Mouse (Mus musculus): ENCODE data around the gene Adgrl1.

Gene Adgrl1

DNA sequence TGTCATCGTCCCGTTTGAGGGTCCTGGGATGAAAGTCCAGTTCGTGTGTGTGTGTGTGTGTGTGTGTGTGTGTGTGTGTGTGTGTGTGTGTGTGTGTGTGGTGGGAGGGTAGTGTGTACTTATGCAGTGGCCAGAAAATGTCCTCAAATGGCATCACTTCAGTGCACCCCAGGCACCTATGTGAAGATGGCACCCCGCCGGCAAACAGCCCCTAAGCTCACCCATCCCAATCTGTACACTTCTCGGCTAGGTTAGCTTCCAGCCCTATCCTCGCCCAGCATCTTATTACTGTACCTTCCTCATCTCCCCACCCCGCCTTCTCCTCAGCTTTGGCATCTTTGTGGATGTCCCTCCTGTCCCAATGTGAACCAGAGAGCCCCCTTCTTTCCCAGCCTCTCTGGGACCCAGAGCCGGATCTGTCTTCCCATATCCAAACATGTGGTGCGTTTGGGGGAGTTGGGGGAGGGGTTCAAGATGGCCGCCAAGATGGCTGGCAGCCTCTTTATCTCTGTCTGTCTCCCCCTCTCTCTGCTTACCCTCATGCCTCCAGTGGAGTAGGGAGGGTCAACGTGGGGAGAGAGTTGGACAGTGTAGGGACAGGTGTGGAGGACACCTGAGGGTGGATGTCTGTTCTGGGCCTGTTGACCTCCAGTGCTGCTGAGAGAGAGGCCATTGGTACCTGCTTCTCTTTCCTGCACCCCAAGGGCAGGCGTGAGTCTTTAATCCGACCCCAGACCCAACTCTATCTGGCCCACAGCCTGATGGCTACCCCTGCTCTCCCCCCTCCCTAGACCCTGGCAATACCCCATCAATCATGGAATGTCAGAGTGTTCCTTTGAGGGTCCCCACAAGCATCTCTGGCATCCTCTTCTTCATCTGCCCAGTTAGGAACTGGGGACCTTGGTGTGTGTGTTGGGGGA, 1.9 kb downstream of the Adgrl1 start:
- no peak for DNase-seq (ENCODE audit: low spot score)

DNA sequence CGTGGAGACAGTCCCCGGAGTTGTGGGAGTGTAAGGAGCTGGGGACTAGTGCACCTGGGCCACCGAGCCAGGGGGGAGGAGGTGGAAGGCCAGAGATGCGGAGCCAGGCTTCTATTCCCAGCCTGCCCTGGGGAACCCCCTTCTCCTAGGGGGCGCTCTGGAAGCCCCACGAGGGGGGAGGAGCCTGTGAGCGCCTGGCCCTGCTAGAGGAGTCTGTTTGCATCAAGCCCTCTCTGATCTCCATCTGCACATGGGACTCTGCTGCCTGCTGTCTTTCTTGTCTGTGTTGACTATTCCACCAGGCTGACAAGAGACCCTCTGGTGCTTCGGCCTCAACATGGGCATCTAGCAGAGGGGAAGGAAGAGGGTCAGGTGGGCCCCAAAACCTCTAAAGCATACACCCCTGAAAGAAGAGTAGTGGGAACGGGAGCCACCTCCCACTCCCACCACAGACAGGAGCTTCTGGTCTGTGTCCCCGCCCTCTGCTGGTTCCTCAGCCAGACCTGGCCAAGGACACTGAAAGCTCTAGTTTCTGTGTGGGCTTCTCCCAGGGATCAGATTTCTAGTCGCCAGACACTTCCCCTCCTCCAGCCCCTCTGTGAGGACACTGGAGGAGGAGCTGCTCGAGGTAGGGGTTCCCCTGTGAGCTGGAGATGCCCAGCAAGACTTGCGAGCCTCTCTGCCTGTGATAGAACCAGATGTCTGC, 3.2 kb downstream of the Adgrl1 start:
- peak; percentile 67 for DNase-seq (ENCODE audit: low spot score)

GRCm38 (mm10) chr8:83908583-83908982, 8.7 kb downstream of the Adgrl1 start:
- DNase-seq (ENCODE audit: low spot score): no peak

- no peak for DNase-seq (ENCODE audit: low spot score)
Measured at GRCm38 (mm10) chr8:83909311-83909710, 9.4 kb downstream of the Adgrl1 start.

DNA sequence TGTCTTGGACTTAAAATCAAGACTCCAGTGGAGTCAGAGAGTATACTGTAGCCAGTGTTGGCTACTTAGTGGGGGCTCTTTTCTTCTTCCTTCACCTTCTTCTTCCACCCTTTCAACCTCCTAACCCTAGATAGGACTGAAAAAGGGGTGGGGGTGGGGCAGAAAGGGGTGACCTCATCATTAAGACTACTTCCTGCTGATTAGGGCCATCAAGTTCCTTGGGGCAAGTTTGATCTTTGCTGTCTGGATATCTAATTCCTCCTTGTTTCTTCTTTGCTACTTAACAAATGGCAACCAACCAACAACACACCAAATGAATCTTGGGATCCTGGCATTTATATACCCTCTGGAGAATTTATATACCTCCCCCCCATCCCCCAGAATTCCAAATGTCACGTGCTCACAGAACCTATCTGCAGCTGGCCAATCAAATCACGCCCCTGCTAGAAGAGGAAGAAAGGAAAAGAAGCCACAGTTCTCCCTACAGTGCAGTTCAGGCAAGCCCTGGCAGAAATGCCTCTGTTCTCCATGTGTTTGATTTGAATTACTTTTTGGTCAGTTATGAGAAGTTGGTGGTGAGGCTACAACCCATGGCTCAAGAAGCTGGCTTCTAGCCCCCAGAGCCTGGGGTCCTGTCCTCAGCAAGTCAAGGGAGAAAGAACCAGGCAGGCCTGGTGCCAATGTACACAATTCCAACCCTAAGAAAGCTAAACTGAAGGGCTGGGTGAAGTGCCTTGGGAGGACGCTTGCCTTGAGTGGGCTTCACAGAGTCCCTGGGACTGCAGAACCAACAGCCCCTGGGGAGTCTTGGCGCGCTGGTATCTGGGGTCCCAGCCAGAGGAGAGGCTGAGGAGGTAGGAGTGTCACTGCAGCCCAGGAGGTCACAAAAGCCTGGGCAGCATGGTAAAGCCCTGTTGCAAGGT, 12.2 kb downstream of the Adgrl1 start:
- no peak for DNase-seq (ENCODE audit: low spot score)

DNA sequence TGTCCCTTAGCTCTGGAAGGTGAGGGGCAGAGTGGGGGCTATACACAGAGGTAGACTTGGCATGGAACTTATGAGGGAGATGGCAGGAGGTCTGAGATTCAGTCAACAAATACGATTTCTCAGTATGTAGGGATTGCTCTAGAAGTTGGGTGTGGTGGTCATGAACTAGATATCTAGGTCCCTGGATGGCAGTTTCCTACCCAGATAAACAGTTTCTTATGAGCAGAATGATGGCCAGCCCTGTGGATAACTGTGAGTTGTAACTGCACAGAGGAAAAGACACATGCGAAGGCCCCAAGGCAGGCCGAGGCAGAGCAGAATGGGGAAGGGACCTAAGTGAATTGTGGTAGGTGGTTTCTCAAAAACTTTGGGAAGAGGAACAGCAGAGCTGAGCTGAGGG, 14.3 kb downstream of the Adgrl1 start:
- no peak for DNase-seq (ENCODE audit: low spot score)

- no peak for DNase-seq (ENCODE audit: low spot score)
Measured at GRCm38 (mm10) chr8:83914860-83915259, 15.0 kb downstream of the Adgrl1 start.

DNA sequence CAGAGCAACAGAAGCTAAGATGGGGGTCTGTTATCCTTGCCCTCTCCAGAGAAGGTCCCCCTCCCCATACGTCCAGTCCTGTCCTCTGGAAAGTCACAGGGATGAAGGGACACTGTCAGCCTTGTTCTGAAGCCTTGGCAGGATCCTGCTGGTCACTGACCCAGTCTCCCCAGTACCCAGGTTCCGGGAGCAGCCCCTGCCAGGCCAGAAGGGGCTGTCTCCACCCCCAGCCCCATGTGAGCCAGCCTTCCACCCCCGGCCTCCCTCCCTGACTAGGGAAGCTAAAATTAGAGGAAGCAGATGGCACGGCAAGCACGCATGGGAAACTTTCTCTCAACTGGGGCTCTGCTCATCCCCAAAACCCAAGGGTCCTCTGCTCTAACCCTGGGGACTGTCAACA, 16.1 kb downstream of the Adgrl1 start:
- DNase-seq (ENCODE audit: low spot score): no peak

- DNase-seq (ENCODE audit: low spot score): peak; percentile 80
Measured at GRCm38 (mm10) chr8:83917566-83917965, 17.7 kb downstream of the Adgrl1 start.

GRCm38 (mm10) chr8:83921558-83921957, 21.7 kb downstream of the Adgrl1 start:
- peak; percentile 29 for DNase-seq (ENCODE audit: low spot score)

DNA sequence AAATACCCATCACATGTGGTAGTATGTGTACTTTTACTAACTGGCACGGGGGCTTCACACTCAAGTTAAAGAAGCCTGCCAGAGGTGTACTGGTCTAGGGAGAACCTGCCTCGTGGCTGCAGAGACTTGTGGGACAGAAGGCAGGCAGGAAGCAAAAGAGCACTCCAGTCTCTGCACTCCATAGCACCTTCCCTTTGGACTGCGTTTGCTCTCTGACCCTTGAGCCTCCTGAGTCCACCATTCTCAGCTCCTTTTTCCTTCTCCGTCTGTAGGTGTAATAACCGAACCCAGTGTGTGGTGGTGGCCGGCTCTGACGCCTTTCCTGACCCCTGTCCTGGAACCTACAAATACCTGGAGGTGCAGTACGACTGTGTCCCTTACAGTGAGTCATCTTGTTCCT, 22.8 kb downstream of the Adgrl1 start:
- no peak for DNase-seq (ENCODE audit: low spot score)

- DNase-seq (ENCODE audit: low spot score): no peak
Measured at GRCm38 (mm10) chr8:83924585-83924984, 24.7 kb downstream of the Adgrl1 start.

- DNase-seq (ENCODE audit: low spot score): peak; percentile 84
Measured at GRCm38 (mm10) chr8:83926266-83926665, 26.4 kb downstream of the Adgrl1 start.

- DNase-seq (ENCODE audit: low spot score): no peak
Measured at GRCm38 (mm10) chr8:83934222-83934621, 34.3 kb downstream of the Adgrl1 start.

- DNase-seq (ENCODE audit: low spot score): no peak
Measured at GRCm38 (mm10) chr8:83934994-83935393, 35.1 kb downstream of the Adgrl1 start.

- no peak for DNase-seq (ENCODE audit: low spot score)
Measured at GRCm38 (mm10) chr8:83935435-83935834, 35.5 kb downstream of the Adgrl1 start.

GRCm38 (mm10) chr8:83937645-83938044, 37.7 kb downstream of the Adgrl1 start:
- no peak for DNase-seq (ENCODE audit: low spot score)

DNA sequence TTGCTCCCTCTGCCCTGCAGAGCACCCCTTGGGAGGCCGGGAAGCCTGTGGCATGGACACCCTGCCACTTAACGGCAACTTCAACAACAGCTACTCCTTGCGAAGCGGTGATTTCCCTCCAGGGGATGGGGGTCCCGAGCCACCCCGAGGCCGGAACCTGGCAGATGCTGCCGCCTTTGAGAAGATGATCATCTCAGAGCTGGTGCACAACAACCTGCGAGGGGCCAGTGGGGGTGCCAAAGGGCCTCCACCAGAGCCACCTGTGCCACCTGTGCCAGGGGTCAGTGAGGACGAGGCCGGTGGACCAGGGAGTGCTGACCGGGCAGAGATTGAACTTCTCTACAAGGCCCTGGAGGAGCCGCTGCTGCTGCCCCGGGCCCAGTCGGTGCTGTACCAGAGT, 38.4 kb downstream of the Adgrl1 start:
- no peak for DNase-seq (ENCODE audit: low spot score)

- DNase-seq (ENCODE audit: low spot score): no peak
Measured at GRCm38 (mm10) chr8:83941066-83941677, 41.3 kb downstream of the Adgrl1 start.

GRCm38 (mm10) chr8:83942446-83942845, 42.5 kb downstream of the Adgrl1 start:
- DNase-seq (ENCODE audit: low spot score): no peak

- no peak for DNase-seq (ENCODE audit: low spot score)
Measured at GRCm38 (mm10) chr8:83945540-83945939, 45.6 kb downstream of the Adgrl1 start.

DNA sequence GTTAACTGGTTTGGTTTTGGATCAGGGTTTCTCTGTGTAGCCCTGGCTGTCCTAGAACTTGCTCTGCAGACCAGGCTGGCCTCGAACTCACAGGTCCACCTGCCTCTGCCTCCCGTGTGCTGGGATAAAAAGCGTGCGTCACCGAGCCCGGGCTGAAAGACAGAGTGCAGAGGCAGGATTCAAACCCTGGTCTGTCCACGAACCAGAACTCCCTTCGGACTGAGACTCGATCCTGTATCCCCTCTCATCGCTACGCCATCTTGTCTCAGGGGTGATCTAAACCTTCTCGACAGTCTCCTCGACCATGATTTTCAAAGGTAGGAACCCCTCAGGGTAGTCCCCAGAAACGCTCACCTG, 54.8 kb downstream of the Adgrl1 start:
- DNase-seq (ENCODE audit: low spot score): no peak
